Mouse (Mus musculus) intestine, postnatal 0 days (tissue): ENCODE data around the gene Grxcr1. TPM values are rescaled to one million over a fixed set of nuclear protein-coding genes. Genes with fewer than 3 reads are reported as not detected.

Source experiments
- ATAC-seq: fragments of 200-750 bp; cut with Nextera tagmentation; 2 replicates; pipeline ENCODE4 v1.8.0; 2017; ENCODE audit warnings: mild to moderate bottlenecking, moderate TSS enrichment, moderate library complexity
- H3K27ac ChIP-seq: fragments of 300-500 bp; sonication (generic); 2 replicates; pipeline ENCODE4 v1.5.1; 2014; ENCODE audit warnings: mild to moderate bottlenecking, low read depth, low read length, moderate library complexity
- H3K27me3 ChIP-seq: fragments of 300-500 bp; sonication (generic); replicated peaks from 2 replicates; pipeline ENCODE4 v1.6.1; 2014; ENCODE audit warnings: low read length, mixed read lengths; ENCODE audit not compliant: control insufficient read depth, insufficient read depth
- H3K36me3 ChIP-seq: fragments of 300-500 bp; sonication (generic); 2 replicates; pipeline ENCODE4 v1.6.1; 2014; ENCODE audit warnings: mild to moderate bottlenecking, moderate library complexity; ENCODE audit not compliant: control insufficient read depth, insufficient read depth
- H3K4me1 ChIP-seq: fragments of 300-500 bp; sonication (generic); replicated peaks from 2 replicates; pipeline ENCODE4 v1.6.1; 2014; ENCODE audit warnings: antibody characterized with exemption, low read length, mixed read lengths; ENCODE audit not compliant: control insufficient read depth, insufficient read depth
- H3K4me2 ChIP-seq: fragments of 300-500 bp; sonication (generic); replicated peaks from 2 replicates; pipeline ENCODE4 v1.6.1; 2014; ENCODE audit warnings: low read depth, mild to moderate bottlenecking, moderate library complexity
- H3K4me3 ChIP-seq: fragments of 300-500 bp; sonication (generic); 2 replicates; pipeline ENCODE4 v1.5.1; 2014; ENCODE audit warnings: low read depth, low read length
- H3K9ac ChIP-seq: fragments of 300-500 bp; sonication (generic); 2 replicates; pipeline ENCODE4 v1.6.1; 2014; ENCODE audit warnings: mild to moderate bottlenecking, low read depth, low read length
- H3K9me3 ChIP-seq: fragments of 300-500 bp; sonication (generic); 2 replicates; pipeline ENCODE4 v1.6.1; 2016; ENCODE audit warnings: mixed run types; ENCODE audit not compliant: control insufficient read depth
- CTCF ChIP-seq: sonication (generic); IDR thresholded peaks from 2 replicates; pipeline ENCODE4 v1.5.1; 2016; ENCODE audit warnings: low read depth, mild to moderate bottlenecking, control low read depth, antibody characterized with exemption, moderate library complexity
- WGBS: fragments of 180-500 bp; shearing (Covaris S2); extraction: QIAGEN DNeasy Blood & Tissue Kit; methylation state at CpG from one replicate; pipeline ENCODE4 v1.1.7; 2014; 5-methylcytosine and 5-hydroxymethylcytosine counted together
- polyA plus RNA-seq: library from polyadenylated mRNA; unstranded; fragments of >200 nt; fragmentation: Nextera tagmentation; extraction: Ambion mirVana; gene quantifications from 2 replicates; pipeline ENCODE4 v1.2.1, GENCODE M21; 2015

Grxcr1 gene
- polyA plus RNA-seq, 1 experiment from 2014 or later = not detected

DNA sequence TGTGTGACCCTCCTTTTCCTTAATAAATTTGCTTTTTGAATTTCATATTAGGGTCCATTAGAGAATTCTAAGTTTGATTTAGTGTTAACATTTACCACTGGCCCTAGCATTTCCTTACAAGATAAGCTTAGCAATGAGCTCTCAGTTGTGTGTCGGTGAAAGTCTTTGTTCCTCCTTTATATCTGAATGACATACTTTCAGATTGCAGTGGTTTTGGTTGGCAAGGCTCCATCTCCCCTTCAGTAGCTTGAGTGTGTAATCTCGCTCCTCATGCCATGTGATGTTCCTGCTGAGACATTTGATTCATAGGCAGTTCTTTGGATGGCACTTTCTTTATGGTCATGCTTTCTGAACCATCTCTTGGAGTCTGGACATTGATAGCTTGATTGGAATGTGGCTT lies 7.4 kb downstream of the Grxcr1 start:
- Histone ChIP-seq H3K4me3 (no peak overlapping the region), H3K9me3 (no peaks in the 10 kb centered on the region), H3K4me1 (no peaks in the 10 kb centered on the region), H3K27ac (no peak overlapping the region), H3K27me3 (no peaks in the 10 kb centered on the region), H3K9ac (no peak overlapping the region), H3K36me3 (no peaks in the 10 kb centered on the region), H3K4me2 (no peak overlapping the region)
- ATAC-seq = no peak
- no peak for TF ChIP-seq CTCF
- 72% methylated on average over 2 of the region's 2 CpGs for WGBS

- no peaks in the 10 kb centered on the region for H3K9me3 ChIP-seq
- 91% methylated on average over 5 of the region's 5 CpGs for WGBS
- ATAC-seq = no peak
- H3K27me3 ChIP-seq = no peaks in the 10 kb centered on the region
- H3K27ac ChIP-seq = no peak overlapping the region
- no peak for TF ChIP-seq CTCF
- no peaks in the 10 kb centered on the region for H3K4me1 ChIP-seq
- H3K9ac ChIP-seq = no peak overlapping the region
- no peak overlapping the region for H3K4me2 ChIP-seq
- H3K4me3 ChIP-seq = no peak overlapping the region
- H3K36me3 ChIP-seq = no peaks in the 10 kb centered on the region
Observed at GRCm38 (mm10) chr5:68043339-68043738, 11.7 kb downstream of the Grxcr1 start.

DNA sequence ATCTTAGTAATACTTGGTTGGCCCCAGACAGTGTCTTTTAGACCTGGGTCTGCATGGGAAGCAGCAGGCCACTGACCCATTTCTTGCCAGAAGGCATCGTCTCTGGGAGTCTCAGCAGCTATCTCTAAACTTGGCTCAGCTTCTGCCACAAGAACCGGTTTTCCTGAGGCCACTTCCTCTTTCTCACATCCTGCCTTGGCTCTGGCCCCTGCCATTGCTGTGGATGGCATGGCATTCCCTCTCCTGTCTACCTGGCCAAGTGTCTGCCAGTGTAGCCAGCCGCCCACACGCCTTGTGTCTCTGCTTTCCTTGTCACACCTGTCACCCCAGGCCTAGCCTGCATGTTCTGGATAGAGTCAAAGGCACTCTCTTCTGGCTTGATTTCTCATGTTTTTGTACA lies 17.1 kb downstream of the Grxcr1 start:
- Histone ChIP-seq H3K4me3 (no peak overlapping the region), H3K36me3 (no peaks in the 10 kb centered on the region), H3K9ac (no peak overlapping the region), H3K27ac (no peak overlapping the region), H3K27me3 (no peaks in the 10 kb centered on the region), H3K9me3 (no peaks in the 10 kb centered on the region), H3K4me2 (no peak overlapping the region), H3K4me1 (no peaks in the 10 kb centered on the region)
- WGBS = 54% methylated on average over 4 of the region's 4 CpGs
- no peak for TF ChIP-seq CTCF
- no peak for ATAC-seq

- 46% methylated on average over 4 of the region's 4 CpGs for WGBS
- Histone ChIP-seq H3K4me2 (no peak overlapping the region), H3K27ac (no peak overlapping the region), H3K4me3 (no peak overlapping the region), H3K27me3 (no peaks in the 10 kb centered on the region), H3K9ac (no peak overlapping the region), H3K4me1 (no peaks in the 10 kb centered on the region), H3K9me3 (no peaks in the 10 kb centered on the region), H3K36me3 (no peaks in the 10 kb centered on the region)
- ATAC-seq = no peak
- TF ChIP-seq CTCF = no peak
Observed at GRCm38 (mm10) chr5:68049536-68049935, 17.9 kb downstream of the Grxcr1 start.

GRCm38 (mm10) chr5:68051101-68051500 lies 19.5 kb downstream of the Grxcr1 start:
- WGBS = 73% methylated on average over 5 of the region's 5 CpGs
- Histone ChIP-seq H3K9me3 (no peaks in the 10 kb centered on the region), H3K27me3 (no peaks in the 10 kb centered on the region), H3K4me2 (no peak overlapping the region), H3K27ac (no peak overlapping the region), H3K9ac (no peak overlapping the region), H3K4me3 (no peak overlapping the region), H3K36me3 (no peaks in the 10 kb centered on the region), H3K4me1 (no peaks in the 10 kb centered on the region)
- no peak for TF ChIP-seq CTCF
- no peak for ATAC-seq

GRCm38 (mm10) chr5:68057574-68057973 lies 25.9 kb downstream of the Grxcr1 start:
- Histone ChIP-seq H3K4me1 (no peaks in the 10 kb centered on the region), H3K4me2 (no peak overlapping the region), H3K27ac (no peak overlapping the region), H3K9me3 (no peaks in the 10 kb centered on the region), H3K36me3 (no peaks in the 10 kb centered on the region), H3K9ac (no peak overlapping the region), H3K4me3 (no peak overlapping the region), H3K27me3 (no peaks in the 10 kb centered on the region)
- WGBS = 88% methylated on average over 3 of the region's 3 CpGs
- no peak for ATAC-seq
- TF ChIP-seq CTCF = no peak

DNA sequence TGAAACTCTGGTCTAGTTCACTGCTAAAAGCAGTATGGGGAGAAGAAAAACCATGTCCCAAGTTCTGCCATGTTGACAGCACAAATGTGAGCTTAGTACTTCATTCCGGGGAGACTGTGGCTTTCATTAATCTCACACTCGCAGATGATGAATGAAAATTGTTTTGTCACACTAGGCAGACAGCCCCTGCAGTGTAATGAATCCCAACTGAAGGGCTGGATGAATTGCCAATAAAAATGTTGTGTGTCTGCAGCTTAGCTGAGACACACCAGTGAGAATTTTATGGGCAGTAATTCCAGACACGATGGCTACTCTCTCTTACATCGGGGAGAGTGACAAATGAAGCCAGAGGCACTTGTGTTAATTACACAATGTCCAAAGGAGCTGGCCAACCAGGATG lies 37.1 kb downstream of the Grxcr1 start:
- WGBS = 64% methylated on average over 4 of the region's 4 CpGs
- Histone ChIP-seq H3K27me3 (no peaks in the 10 kb centered on the region), H3K36me3 (no peaks in the 10 kb centered on the region), H3K9me3 (no peaks in the 10 kb centered on the region), H3K9ac (no peak overlapping the region), H3K4me3 (no peak overlapping the region), H3K4me1 (no peaks in the 10 kb centered on the region), H3K27ac (no peak overlapping the region), H3K4me2 (no peak overlapping the region)
- ATAC-seq = no peak
- TF ChIP-seq CTCF = no peak
